Mouse (Mus musculus) G1E-ER4 (cell line): Measurements from ENCODE around the gene Mmp1b. TPM values are rescaled to one million over a fixed set of nuclear protein-coding genes. Genes with fewer than 3 reads are reported as not detected.

Experiments used
- GATA1 ChIP-seq: IDR thresholded peaks from one replicate; pipeline ENCODE4 v1.8.0; 2012; ENCODE audit warnings: low read length, inconsistent platforms
- polyA plus RNA-seq: library from polyadenylated mRNA; stranded (reverse); fragments of >175 nt; gene quantifications from 2 replicates; pipeline ENCODE4 v1.2.3, GENCODE M21; 2012

The Mmp1b gene
- polyA plus RNA-seq, result not detected in 2 replicates

DNA sequence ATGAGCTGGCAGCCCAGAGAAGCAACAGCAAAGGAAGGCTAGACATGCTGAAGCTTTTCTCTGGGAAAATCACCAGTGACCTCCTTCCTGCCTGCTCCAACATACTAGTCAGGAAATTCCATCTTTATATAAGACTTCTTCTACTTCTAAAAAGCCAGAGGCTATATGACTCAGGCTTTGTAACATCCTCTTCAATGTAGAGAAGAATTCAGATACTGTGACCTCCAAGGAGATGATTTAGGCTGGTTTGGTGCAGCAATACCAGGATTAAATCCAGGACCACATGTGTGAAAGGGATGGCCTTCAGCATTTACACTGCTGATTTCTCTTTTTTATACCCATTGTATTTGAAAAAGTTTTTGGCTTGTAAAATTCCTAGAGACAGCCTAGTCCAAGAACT is at the start of gene Mmp1b:
TSS of gene Mmp1b (minus strand) at position 101 of the 400 bp plus-strand sequence.
- no peak for TF ChIP-seq GATA1

GRCm38 (mm10) chr9:7354535-7354934 is 33.3 kb downstream of the Mmp1b start:
- no peak for TF ChIP-seq GATA1

GRCm38 (mm10) chr9:7345513-7345912 is 42.3 kb downstream of the Mmp1b start:
- no peak for TF ChIP-seq GATA1

GRCm38 (mm10) chr9:7344107-7344506 is 43.7 kb downstream of the Mmp1b start, which contains the start of gene Mmp12:
Gene Mmp12 (plus strand): TSS chr9:7344381.
- TF ChIP-seq GATA1, result no peak

DNA sequence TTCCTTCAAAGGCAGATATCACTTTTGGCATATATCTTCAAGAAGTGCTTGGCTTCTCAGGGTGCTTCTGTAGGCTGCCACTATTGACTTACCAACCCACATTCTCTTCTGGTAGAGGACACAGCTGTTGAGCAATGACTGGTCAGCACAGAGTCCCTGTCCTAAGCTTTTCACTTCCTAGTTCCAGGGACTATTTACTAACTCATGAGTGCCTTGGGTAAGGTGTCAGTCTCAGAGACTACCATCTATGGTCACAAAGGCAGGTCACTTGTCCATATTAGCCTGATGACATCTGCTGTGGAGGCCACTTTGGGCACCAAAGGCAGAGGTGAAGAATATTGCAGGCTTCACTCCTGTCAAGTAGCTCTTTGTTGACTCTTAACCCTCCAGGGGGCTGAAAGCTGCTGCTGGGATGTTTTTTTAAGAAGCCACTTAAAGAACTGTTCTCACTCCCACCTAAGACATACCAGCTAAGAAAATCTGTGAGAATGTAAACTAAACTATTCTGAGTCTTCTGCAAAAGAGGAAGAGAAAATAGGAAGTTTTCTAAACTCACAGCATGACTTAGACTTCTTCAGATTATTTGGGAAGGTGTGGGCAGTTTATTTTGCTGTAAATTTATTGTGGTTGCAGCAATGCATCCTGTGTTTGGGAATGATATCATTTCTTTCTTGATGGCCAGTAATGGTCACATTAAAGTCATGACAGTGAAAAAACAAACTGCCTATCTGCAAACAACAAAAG is 50.9 kb downstream of the Mmp1b start:
- no peak for TF ChIP-seq GATA1

DNA sequence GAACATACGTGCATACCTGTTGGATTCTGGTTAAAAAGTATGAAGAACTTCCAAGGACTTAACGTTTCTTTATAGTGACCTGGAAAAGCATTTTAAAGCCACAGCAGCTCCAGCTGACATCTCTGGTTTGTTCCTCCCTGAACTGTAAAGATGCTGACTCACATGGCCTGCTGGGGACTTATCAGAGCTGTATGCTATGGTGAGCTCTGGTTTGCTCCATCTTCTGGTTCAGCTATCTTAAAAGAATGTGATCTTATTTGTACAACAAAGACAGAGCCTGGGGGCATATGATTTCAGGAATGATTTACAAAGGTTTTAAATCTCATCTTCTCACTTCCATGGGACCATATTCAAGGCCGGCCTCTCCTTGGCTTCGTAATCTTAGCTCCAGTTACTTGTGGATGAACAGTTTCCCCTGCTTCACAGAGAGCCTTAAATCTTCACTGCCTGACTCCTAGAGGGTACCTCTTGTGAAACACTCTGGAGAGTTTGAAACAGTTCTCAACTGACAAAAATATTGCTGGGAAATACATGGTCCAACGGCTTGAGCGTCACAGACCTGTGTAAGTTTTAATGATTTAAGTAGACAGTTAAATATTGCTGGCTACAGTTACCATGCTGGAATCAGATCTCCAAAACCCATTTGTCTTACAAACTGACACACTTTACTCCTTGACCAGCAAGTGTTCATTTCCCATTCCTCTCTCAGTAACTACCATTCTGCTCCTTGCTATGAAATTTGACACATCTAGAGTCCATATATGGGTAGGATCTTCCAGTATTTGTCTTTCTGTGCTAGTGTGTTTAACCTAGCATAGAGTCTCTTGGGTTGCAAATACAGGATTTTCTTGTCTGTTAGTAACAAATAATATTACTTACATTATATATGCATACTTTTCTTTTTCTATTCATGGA is 51.8 kb downstream of the Mmp1b start:
- TF ChIP-seq GATA1, result no peak

DNA sequence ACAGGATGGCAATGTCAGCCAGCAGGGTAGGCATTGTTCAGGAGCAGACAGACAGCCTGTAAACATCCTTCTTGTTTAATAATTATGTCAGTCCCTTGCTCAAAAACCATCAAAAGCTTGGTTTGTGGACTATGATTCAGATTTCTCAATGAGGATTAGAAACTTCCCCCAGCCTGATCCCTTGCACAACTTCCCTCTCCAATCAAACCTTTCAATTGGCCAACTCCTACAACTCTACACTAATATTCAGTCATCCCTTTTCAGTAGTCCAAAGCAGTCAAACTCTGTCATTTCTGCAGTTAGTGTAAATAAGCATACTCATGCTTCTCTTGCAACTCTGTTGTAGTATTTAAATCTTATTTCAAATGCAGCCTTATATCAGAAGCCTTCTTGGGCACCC is 56.0 kb downstream of the Mmp1b start:
- no peak for TF ChIP-seq GATA1

Other genes with a start within 250 kb of the Mmp1b start
- 0.24 and 0.44 TPM in 2 replicates for gene Dync2h1, start 203.6 kb downstream of the Mmp1b start, polyA plus RNA-seq
- 165 and 279 TPM in 2 replicates for gene Dcun1d5, start 203.5 kb downstream of the Mmp1b start, polyA plus RNA-seq
- not detected in 2 replicates for gene Mmp13, start 115.5 kb downstream of the Mmp1b start, polyA plus RNA-seq
- gene Mmp12, start 43.7 kb downstream of the Mmp1b start, polyA plus RNA-seq, result not detected in 2 replicates
- not detected in 2 replicates for gene Mmp3, start 57.8 kb upstream of the Mmp1b start, polyA plus RNA-seq
- not detected in 2 replicates for gene Mmp10, start 114.3 kb upstream of the Mmp1b start, polyA plus RNA-seq
- not detected in 2 replicates for gene Mmp8, start 170.4 kb upstream of the Mmp1b start, polyA plus RNA-seq
- gene Mmp27, start 183.3 kb upstream of the Mmp1b start, polyA plus RNA-seq, result not detected in 2 replicates
- not detected in 2 replicates for gene Mmp20, start 240.2 kb upstream of the Mmp1b start, polyA plus RNA-seq